Mouse (Mus musculus): ENCODE data around the gene Zfp710.

- no peak for TF ChIP-seq EP300 (optimal IDR thresholded peaks at IDR 0.05)
- TF ChIP-seq CTCF (IDR thresholded peaks at IDR 0.05; ENCODE audit: low read depth), result no peak
Observed at GRCm38 (mm10) chr7:80091004-80091865, 66.6 kb downstream of the Zfp710 start.
